Mouse (Mus musculus): ENCODE measurements at regions not wholly inside any gene's neighbourhood (a gene's known extent, or its start where the extent isn't known, plus 50 kb on each side); places are given as distances from the start of the nearest gene placed in this dataset.
A peak's percentile ranks its signal among the peaks of the same experiment; 100 is the strongest.
"Not testable (repeated sequence)": the region's sequence is repeated elsewhere in the genome, so short reads cannot be mapped to it uniquely, and the experiment has no call there.

GRCm38 (mm10) chr7:39596403-39596802, 78.8 kb downstream of the Zfp619 start:
- H3K36me3 ChIP-seq = no peaks in the 10 kb centered on the region
- no peaks in the 10 kb centered on the region for H3K4me1 ChIP-seq
- H3K4me2 ChIP-seq = no peak overlapping the region
- H3K4me3 ChIP-seq (replicated peaks) = no peak overlapping the region
- no peak overlapping the region for H3K9ac ChIP-seq (replicated peaks)
- H3K27ac ChIP-seq (replicated peaks) = no peak overlapping the region
- no peaks in the 10 kb centered on the region for H3K27me3 ChIP-seq (replicated peaks)
- ATAC-seq (ENCODE audit: low FRiP score) = no peak; the same call in 1 of the 2 replicates
- no peaks in the 10 kb centered on the region for H3K9me3 ChIP-seq (replicated peaks)

- 81% methylated on average over 4 of the region's 4 CpGs for WGBS
- Histone ChIP-seq H3K27me3 (replicated peaks) (no peaks in the 10 kb centered on the region), H3K9me3 (replicated peaks) (no peaks in the 10 kb centered on the region), H3K4me3 (replicated peaks) (no peak overlapping the region), H3K36me3 (no peaks in the 10 kb centered on the region), H3K4me1 (no peaks in the 10 kb centered on the region), H3K9ac (replicated peaks) (no peak overlapping the region), H3K4me2 (no peak overlapping the region), H3K27ac (replicated peaks) (no peak overlapping the region)
- ATAC-seq (ENCODE audit: low FRiP score) = no peak
These were observed 96.2 kb downstream of the Zfp619 start for GRCm38 (mm10) chr7:39613767-39614166.

DNA sequence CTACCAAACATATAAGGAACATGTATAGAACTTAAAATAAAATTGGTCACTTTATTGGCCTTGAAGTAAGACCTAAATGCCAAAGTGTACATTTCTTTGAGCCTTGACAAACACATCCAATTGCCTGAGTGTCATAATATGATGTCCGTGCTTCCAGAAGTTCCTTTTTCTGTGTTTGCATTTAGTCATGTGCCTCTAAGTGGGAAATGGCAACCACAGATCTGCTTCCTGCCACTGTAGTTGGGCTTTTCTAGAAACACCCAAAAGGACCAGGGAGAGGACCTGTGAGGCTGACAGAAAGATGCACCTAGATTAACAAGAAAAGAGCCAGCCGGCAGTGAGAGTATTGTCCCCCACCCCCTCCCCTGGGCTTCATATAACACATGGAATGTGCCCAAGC, 97.5 kb downstream of the Zfp619 start:
- Histone ChIP-seq H3K27ac (replicated peaks) (no peak overlapping the region), H3K27me3 (replicated peaks) (no peaks in the 10 kb centered on the region), H3K9me3 (replicated peaks) (no peaks in the 10 kb centered on the region), H3K4me3 (replicated peaks) (no peak overlapping the region), H3K36me3 (no peaks in the 10 kb centered on the region), H3K4me1 (no peaks in the 10 kb centered on the region), H3K4me2 (no peak overlapping the region), H3K9ac (replicated peaks) (no peak overlapping the region)
- WGBS = 89% methylated on average over 2 of the region's 2 CpGs
- ATAC-seq (ENCODE audit: low FRiP score) = no peak

DNA sequence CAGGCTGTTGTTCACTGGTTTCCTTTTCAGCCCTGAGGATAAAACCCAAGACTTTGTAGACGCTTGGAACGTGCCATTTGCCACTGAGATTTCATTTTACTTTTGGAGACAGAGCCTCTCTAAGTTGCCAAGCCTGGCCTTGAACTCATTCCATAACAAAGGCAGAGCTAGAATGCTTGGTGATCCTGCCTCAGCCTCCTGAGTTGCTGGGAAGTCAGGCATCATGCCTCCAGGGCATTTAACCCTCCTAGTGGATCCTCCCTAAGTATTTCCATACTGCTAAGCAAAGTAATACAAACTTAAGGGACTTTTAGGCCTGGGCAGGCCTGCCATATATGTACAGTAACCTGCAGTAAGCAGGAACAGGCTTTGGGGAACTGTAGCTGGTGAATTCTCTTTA, 104.2 kb downstream of the Zfp619 start:
- H3K4me1 ChIP-seq = no peaks in the 10 kb centered on the region
- no peak overlapping the region for H3K9ac ChIP-seq (replicated peaks)
- no peaks in the 10 kb centered on the region for H3K27me3 ChIP-seq (replicated peaks)
- H3K4me2 ChIP-seq = no peak overlapping the region
- H3K9me3 ChIP-seq (replicated peaks) = no peaks in the 10 kb centered on the region
- no peak overlapping the region for H3K4me3 ChIP-seq (replicated peaks)
- no peak for ATAC-seq (ENCODE audit: low FRiP score)
- H3K27ac ChIP-seq (replicated peaks) = no peak overlapping the region
- 82% methylated on average over 2 of the region's 2 CpGs for WGBS
- H3K36me3 ChIP-seq = no peaks in the 10 kb centered on the region

DNA sequence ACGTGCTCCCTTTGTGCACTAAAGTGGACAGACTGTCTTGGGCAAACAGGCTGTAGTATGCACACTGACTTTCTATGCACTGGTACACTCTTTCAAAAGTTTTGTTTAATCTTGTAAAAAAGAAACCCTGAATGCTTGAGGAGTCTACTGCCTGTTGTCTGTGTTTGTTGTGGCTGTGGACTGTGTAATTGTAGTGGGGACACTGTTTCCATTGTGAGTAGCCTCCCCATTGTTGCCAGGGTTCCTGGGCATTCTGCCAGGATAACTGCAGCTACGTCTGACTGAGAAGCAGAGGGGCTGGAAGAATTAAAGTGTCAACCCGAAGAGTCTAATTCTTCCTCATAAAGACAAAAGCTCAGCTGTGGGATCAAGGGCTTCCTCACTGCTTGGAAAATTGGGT, 115.3 kb downstream of the Zfp619 start:
- no peaks in the 10 kb centered on the region for H3K27me3 ChIP-seq (replicated peaks)
- no peak overlapping the region for H3K9ac ChIP-seq (replicated peaks)
- ATAC-seq (ENCODE audit: low FRiP score) = no peak; the same call in 1 of the 2 replicates
- H3K36me3 ChIP-seq = no peaks in the 10 kb centered on the region
- no peak overlapping the region for H3K27ac ChIP-seq (replicated peaks)
- 8% methylated on average over 3 of the region's 3 CpGs for WGBS
- H3K4me2 ChIP-seq = no peak overlapping the region
- no peaks in the 10 kb centered on the region for H3K4me1 ChIP-seq
- no peaks in the 10 kb centered on the region for H3K9me3 ChIP-seq (replicated peaks)
- H3K4me3 ChIP-seq (replicated peaks) = no peak overlapping the region

GRCm38 (mm10) chr7:39642333-39642732, 124.8 kb downstream of the Zfp619 start:
- H3K27ac ChIP-seq (replicated peaks) = no peak overlapping the region
- H3K27me3 ChIP-seq (replicated peaks) = no peaks in the 10 kb centered on the region
- H3K4me2 ChIP-seq = no peak overlapping the region
- no peaks in the 10 kb centered on the region for H3K4me1 ChIP-seq
- H3K9ac ChIP-seq (replicated peaks) = no peak overlapping the region
- ATAC-seq (ENCODE audit: low FRiP score) = no peak
- 92% methylated on average over 4 of the region's 4 CpGs for WGBS
- no peak overlapping the region for H3K4me3 ChIP-seq (replicated peaks)
- no peaks in the 10 kb centered on the region for H3K36me3 ChIP-seq
- no peaks in the 10 kb centered on the region for H3K9me3 ChIP-seq (replicated peaks)

DNA sequence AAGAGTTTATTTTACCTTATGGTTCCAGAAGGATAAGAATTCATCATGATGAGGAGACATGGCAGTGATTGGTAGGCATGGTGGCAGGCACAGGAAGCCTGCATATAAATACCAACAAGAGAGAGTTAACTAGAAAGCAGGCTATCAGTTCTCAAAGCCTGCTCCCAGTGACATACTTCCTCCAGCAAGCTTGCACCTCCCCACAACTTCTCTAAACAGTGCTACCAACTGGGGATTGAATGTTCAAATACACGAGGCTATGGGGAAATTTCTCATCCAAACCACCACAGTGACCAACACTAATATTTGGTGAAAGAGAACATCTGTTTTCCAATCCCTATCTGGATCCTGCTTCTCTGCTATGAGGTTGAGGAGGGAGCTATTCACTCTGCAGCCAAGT, 125.8 kb downstream of the Zfp619 start:
- WGBS = 65% methylated on average over 1 of the region's 1 CpGs
- H3K9me3 ChIP-seq (replicated peaks) = no peaks in the 10 kb centered on the region
- H3K4me3 ChIP-seq (replicated peaks) = no peak overlapping the region
- H3K27me3 ChIP-seq (replicated peaks) = no peaks in the 10 kb centered on the region
- H3K36me3 ChIP-seq = no peaks in the 10 kb centered on the region
- no peaks in the 10 kb centered on the region for H3K4me1 ChIP-seq
- no peak for ATAC-seq (ENCODE audit: low FRiP score)
- no peak overlapping the region for H3K4me2 ChIP-seq
- no peak overlapping the region for H3K9ac ChIP-seq (replicated peaks)
- H3K27ac ChIP-seq (replicated peaks) = no peak overlapping the region

DNA sequence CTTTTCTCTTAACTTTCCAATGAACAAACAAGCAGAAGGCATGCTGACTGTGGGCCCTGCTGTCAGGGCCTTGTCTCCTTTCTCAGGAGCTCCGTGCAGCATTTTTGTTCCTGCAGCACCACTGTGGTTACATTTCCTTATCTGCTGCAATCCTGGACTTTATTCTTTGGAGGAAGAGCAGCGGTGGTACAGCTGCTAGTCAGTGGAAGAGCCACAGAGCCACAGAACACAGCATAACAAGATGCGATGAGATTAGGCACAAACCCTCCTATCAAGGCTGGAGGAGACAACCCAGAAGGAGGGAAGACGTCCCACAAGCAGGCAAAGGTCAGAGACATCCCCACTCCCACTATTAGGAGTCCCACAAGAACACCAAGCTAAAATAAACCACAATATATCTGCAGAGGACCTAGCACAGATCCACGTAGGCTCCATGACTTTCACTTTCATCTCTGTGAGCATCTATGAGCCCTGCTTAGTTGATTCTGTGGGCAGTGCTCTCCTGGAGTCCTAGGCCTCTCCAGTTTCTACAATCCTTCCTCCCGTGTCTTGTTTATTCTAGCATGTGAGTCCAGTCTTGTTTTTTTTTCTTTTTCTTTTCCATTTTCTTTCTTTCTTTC, 133.0 kb downstream of the Zfp619 start:
- Histone ChIP-seq H3K4me1 (no peaks in the 10 kb centered on the region), H3K27me3 (replicated peaks) (no peaks in the 10 kb centered on the region), H3K36me3 (no peaks in the 10 kb centered on the region), H3K9ac (replicated peaks) (no peak overlapping the region), H3K4me3 (replicated peaks) (no peak overlapping the region), H3K9me3 (replicated peaks) (no peaks in the 10 kb centered on the region), H3K4me2 (no peak overlapping the region), H3K27ac (replicated peaks) (no peak overlapping the region)
- 75% methylated on average over 6 of the region's 6 CpGs for WGBS
- no peak for ATAC-seq (ENCODE audit: low FRiP score)

DNA sequence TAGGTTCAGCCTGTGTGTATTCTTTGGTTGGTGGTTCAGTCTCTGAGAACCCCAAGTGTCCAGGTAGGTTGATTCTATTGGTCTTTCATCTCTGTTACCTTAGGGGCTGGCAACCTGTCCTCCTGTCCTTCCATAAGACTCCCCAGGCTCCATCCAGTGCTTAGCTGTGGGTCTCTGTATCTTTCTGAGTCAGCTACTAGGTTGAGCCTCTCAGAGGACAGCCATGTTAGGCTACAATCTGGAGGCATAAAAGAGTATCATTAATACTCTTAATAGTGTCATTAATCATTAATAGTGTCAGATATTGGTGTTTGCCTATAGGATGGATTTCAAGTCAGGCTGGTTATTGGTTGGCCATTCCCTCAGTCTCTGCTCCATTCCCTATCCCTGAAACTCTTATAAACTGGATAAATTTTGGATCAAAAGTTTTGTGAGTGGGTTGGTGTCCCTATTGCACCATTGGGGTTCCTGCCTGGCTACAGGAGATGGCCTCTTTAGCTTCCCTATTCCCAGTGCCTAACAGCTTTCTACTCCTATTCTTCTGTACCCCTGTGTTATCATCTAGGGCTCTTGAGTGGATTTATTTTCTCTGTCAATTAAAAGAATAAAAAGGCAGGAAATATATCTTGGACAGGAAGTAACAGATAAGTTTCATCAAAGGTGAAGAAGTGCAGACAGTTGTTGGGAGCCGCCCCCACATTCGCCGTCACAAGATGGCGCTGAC, 137.2 kb downstream of the Zfp619 start:
- peak; percentile 66 for ATAC-seq (ENCODE audit: low FRiP score)
- H3K27me3 ChIP-seq (replicated peaks) = no peaks in the 10 kb centered on the region
- no peaks in the 10 kb centered on the region for H3K36me3 ChIP-seq
- 0 out of 2 replicates have a peak overlapping the region, but pooled peaks have one; percentile 18 for H3K27ac ChIP-seq (replicated peaks)
- 26% methylated on average over 4 of the region's 4 CpGs for WGBS
- peak overlapping the region; percentile 45 for H3K4me2 ChIP-seq
- H3K4me1 ChIP-seq = peaks cover 9% of the 10 kb centered on the region
- no peak overlapping the region for H3K4me3 ChIP-seq (replicated peaks)
- no peak overlapping the region for H3K9ac ChIP-seq (replicated peaks)
- H3K9me3 ChIP-seq (replicated peaks) = no peaks in the 10 kb centered on the region

GRCm38 (mm10) chr7:39655287-39655652, 137.7 kb downstream of the Zfp619 start:
- H3K4me2 ChIP-seq = peak overlapping the region; percentile 62
- peak overlapping the region; percentile 48 for H3K4me3 ChIP-seq (replicated peaks)
- not testable (repeated sequence) for H3K9me3 ChIP-seq (replicated peaks); H3K36me3 ChIP-seq; H3K27me3 ChIP-seq (replicated peaks); H3K4me1 ChIP-seq
- 27% methylated on average over 23 of the region's 23 CpGs for WGBS
- ATAC-seq (ENCODE audit: low FRiP score) = peak; percentile 87
- peak overlapping the region; percentile 81 for H3K27ac ChIP-seq (replicated peaks)
- peak overlapping the region; percentile 59 for H3K9ac ChIP-seq (replicated peaks)

DNA sequence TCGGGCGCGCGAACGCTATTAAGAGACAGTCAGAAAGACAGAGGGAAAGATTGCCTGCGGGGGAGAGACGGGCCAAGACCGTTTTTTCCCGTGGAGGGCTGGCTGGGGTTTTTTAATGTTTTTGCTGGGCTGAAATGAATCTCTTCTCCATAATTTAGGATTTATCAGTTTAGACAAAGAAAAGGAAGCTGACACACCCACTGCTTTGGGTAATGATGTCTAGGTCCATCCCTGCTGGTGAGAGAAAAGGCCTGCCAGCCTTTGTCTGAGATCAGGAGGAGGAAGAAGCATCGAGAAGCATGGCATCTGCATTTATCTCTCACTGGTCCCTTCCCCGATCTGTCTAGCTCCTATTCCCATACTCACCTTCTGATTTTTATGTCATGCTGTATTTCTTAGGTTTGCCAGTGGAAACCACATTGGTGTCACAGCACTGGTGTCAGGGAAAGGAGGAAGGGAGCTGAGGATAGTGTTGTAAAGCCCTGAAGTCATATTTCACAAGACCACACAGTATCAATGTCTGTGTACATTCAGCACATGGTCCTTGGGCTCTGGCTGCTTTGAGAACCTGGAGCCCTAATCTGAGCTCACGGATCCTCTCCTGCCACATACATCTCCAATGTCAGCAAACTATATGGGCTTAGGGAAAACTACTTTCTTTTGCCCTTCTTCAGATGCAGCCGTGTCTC, 138.3 kb downstream of the Zfp619 start:
- 37% methylated on average over 13 of the region's 13 CpGs for WGBS
- H3K4me3 ChIP-seq (replicated peaks) = peak overlapping the region; percentile 48

DNA sequence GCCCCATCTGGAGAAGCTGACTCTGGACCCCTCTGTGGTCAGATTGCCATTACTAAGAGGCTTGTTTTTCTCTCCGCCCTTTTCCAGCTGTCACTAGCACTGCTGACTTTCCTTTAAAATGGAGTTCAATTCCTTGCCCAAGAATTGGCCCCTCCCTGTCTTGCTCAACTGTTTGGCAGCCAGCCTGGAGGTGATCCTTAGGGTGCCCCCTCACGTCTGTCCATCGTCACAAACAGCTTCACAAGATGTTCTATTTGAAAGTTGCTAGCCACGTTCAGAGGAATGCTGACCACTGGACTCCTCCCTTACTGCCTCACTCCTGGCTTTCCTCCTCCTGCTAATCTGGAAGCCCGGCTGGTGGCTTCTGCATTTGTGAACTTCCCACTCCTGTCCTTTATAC, 142.0 kb downstream of the Zfp619 start:
- peaks cover 9% of the 10 kb centered on the region for H3K4me1 ChIP-seq
- H3K4me3 ChIP-seq (replicated peaks) = no peak overlapping the region
- no peak overlapping the region for H3K4me2 ChIP-seq
- H3K9ac ChIP-seq (replicated peaks) = no peak overlapping the region
- H3K27me3 ChIP-seq (replicated peaks) = no peaks in the 10 kb centered on the region
- H3K36me3 ChIP-seq = no peaks in the 10 kb centered on the region
- no peak for ATAC-seq (ENCODE audit: low FRiP score)
- H3K27ac ChIP-seq (replicated peaks) = no peak overlapping the region
- H3K9me3 ChIP-seq (replicated peaks) = no peaks in the 10 kb centered on the region
- WGBS = 50% methylated on average over 5 of the region's 5 CpGs

More for the DNA sequence above, 138.3 kb downstream of the Zfp619 start:
- Histone ChIP-seq H3K9ac (replicated peaks) (peak overlapping the region; percentile 59), H3K27ac (replicated peaks) (peak overlapping the region; percentile 81), H3K4me2 (peak overlapping the region; percentile 62), H3K36me3 (no peaks in the 10 kb centered on the region), H3K4me1 (peaks cover 9% of the 10 kb centered on the region), H3K9me3 (replicated peaks) (no peaks in the 10 kb centered on the region), H3K27me3 (replicated peaks) (no peaks in the 10 kb centered on the region)
- peak; percentile 74 for ATAC-seq (ENCODE audit: low FRiP score)

Data from neural tube, embryonic 15.5 days (tissue).